Mouse (Mus musculus) heart, embryonic 15.5 days (tissue): ENCODE data around the gene Vmo1. TPM values are rescaled to one million over a fixed set of nuclear protein-coding genes. Genes with fewer than 3 reads are reported as not detected.
A peak's percentile ranks its signal among the peaks of the same experiment; 100 is the strongest.

Experiments used
- ATAC-seq: fragments of 200-750 bp; cut with Nextera tagmentation; replicated peaks from 2 replicates; pipeline ENCODE4 v1.8.0; 2017; ENCODE audit warnings: low read depth, moderate TSS enrichment; ENCODE audit not compliant: insufficient number of reproducible peaks, insufficient read depth, low FRiP score
- H3K27ac ChIP-seq: fragments of 300-500 bp; sonication (generic); 2 replicates; pipeline ENCODE4 v1.5.1; 2015; ENCODE audit warnings: mild to moderate bottlenecking, inconsistent platforms
- H3K27me3 ChIP-seq: fragments of 300-500 bp; sonication (generic); 2 replicates; pipeline ENCODE4 v1.6.1; 2015; ENCODE audit warnings: inconsistent platforms
- H3K36me3 ChIP-seq: fragments of 300-500 bp; sonication (generic); 2 replicates; pipeline ENCODE4 v1.6.1; 2015; ENCODE audit warnings: mild to moderate bottlenecking, inconsistent platforms
- H3K4me1 ChIP-seq: fragments of 300-500 bp; sonication (generic); replicated peaks from 2 replicates; pipeline ENCODE4 v1.6.1; 2015; ENCODE audit warnings: inconsistent platforms
- H3K4me2 ChIP-seq: fragments of 300-500 bp; sonication (generic); 2 replicates; pipeline ENCODE4 v1.6.1; 2015; ENCODE audit warnings: inconsistent platforms, mild to moderate bottlenecking, moderate library complexity
- H3K4me3 ChIP-seq: fragments of 300-500 bp; sonication (generic); 2 replicates; pipeline ENCODE4 v1.5.1; 2015; ENCODE audit warnings: mild to moderate bottlenecking, inconsistent platforms
- H3K9ac ChIP-seq: fragments of 300-500 bp; sonication (generic); 2 replicates; pipeline ENCODE4 v1.6.1; 2015; ENCODE audit warnings: mild to moderate bottlenecking, inconsistent platforms
- H3K9me3 ChIP-seq: fragments of 300-500 bp; sonication (generic); replicated peaks from 2 replicates; pipeline ENCODE4 v1.6.1; 2016; ENCODE audit warnings: inconsistent platforms
- WGBS: fragments of 180-500 bp; shearing (Covaris S2); methylation state at CpG from one replicate; pipeline ENCODE4 v1.1.7; 2015; ENCODE audit warnings: mixed read lengths; 5-methylcytosine and 5-hydroxymethylcytosine counted together
- polyA plus RNA-seq: library from polyadenylated mRNA; unstranded; fragments of >200 nt; fragmentation: Nextera tagmentation; extraction: Ambion mirVana; gene quantifications from 2 replicates; pipeline ENCODE4 v1.2.1, GENCODE M21; 2015

Gene Vmo1
- 0.19 and 0.37 TPM in 2 replicates for polyA plus RNA-seq

DNA sequence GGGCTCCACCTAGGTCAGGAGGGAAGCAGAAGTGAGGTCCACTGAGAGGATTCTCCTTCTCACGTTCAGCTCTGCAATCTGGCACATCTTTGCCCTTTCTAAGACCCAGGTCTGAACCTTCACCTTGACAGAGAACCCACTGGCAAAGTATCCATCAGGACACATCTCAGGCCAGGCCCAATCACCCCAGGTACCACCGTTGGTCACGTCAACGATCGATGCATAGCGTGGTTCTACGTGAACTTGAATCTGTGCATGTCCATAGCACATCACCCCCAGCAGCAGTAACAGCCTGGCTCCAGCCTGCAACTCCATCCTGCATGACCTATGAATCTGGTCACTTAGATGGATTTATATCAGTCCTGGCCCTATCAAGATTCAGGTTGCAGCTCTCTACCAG is at the start of gene Vmo1:
TSS of gene Vmo1 (minus strand) at position 329 of the 400 bp plus-strand sequence.
- Histone ChIP-seq H3K9ac (no peak within 1 kb of the TSS), H3K4me1 (peaks cover 8% of the 10 kb centered on the region; the same call in 1 of the 2 replicates), H3K4me3 (no peak within 1 kb of the TSS), H3K27me3 (peaks cover 11% of the 10 kb centered on the region), H3K27ac (no peak within 1 kb of the TSS), H3K4me2 (no peak within 1 kb of the TSS), H3K36me3 (no peaks in the 10 kb centered on the region), H3K9me3 (no peaks in the 10 kb centered on the region)
- no peak for ATAC-seq
- WGBS, result 85% methylated on average over 7 of the region's 7 CpGs

DNA sequence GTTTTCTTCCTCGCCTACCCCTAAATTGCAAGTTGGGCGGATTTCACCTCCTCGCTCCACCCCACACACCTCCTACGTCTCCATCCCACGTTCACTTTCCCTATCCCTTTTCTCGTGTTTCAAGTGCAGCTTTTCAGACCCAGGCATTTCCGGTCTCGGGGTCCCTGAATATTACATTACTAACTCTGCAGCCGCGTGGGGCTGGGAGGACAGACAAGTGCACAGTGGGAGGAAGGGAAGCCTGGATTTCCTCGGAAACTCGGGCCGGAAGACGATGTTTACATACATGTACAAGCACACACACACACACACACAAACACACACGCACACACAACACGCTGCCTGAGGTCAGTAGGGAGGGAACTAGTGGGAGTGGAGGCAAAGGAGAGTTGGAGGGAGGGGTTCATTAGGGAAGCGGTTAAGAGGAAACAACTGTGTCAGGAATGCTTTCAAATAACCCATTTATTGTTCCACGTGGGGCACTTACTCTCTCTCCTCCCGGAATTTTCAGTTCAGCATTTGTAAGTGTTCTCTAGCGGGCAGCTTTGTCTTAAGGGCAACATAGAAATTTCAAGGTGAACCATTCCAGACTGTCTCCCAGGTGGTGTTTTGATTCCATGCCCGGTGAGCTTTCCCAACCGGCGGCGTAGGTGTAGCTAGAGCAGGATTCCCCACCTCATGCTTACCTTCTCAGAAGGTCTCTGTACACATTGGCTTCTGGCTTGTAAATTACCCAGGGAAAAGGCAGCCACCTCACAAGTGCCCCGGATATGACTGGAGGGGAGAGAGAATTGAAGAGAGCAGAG is 49.3 kb upstream of the Vmo1 start:
- H3K4me2 ChIP-seq, result peak overlapping the region; percentile 91
- H3K27me3 ChIP-seq, result no peaks in the 10 kb centered on the region
- H3K9me3 ChIP-seq, result no peaks in the 10 kb centered on the region
- H3K4me3 ChIP-seq, result peak overlapping the region; percentile 98
- WGBS, result 2% methylated on average over 25 of the region's 25 CpGs
- no peaks in the 10 kb centered on the region for H3K36me3 ChIP-seq
- ATAC-seq, result no peak
- H3K27ac ChIP-seq, result peak overlapping the region; percentile 88
- peaks cover 34% of the 10 kb centered on the region for H3K4me1 ChIP-seq
- peak overlapping the region; percentile 95 for H3K9ac ChIP-seq

DNA sequence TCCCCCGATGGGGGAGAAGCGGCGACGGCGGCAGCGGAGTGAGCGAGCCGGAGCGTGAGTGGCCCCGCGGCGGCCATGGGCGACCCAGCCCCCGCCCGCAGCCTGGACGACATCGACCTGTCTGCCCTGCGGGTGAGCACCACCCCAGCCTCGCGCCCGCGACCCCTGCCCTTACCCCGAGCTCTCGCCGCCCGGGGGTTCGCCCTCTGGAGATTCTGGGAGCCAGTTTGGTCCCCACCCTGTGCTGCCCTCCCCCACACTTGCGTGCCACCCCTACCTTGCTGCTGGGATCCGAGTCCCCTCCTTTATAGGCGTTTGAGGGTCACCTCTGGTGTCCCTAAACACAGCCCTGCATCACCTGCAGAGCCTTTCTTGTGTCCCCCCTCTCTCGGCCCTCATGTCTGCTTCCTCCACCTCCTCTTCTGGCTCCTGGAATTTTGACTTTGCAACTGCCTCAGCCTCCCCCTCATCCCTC is 48.6 kb upstream of the Vmo1 start:
- Histone ChIP-seq H3K9ac (peak overlapping the region; percentile 95), H3K27ac (peak overlapping the region; percentile 88), H3K4me2 (peak overlapping the region; percentile 91), H3K4me1 (peaks cover 34% of the 10 kb centered on the region), H3K36me3 (no peaks in the 10 kb centered on the region), H3K27me3 (no peaks in the 10 kb centered on the region), H3K9me3 (no peaks in the 10 kb centered on the region), H3K4me3 (peak overlapping the region; percentile 98)
- WGBS, result 0% methylated on average over 27 of the region's 31 CpGs
- peak; percentile 11; the same call in 1 of the 2 replicates for ATAC-seq

DNA sequence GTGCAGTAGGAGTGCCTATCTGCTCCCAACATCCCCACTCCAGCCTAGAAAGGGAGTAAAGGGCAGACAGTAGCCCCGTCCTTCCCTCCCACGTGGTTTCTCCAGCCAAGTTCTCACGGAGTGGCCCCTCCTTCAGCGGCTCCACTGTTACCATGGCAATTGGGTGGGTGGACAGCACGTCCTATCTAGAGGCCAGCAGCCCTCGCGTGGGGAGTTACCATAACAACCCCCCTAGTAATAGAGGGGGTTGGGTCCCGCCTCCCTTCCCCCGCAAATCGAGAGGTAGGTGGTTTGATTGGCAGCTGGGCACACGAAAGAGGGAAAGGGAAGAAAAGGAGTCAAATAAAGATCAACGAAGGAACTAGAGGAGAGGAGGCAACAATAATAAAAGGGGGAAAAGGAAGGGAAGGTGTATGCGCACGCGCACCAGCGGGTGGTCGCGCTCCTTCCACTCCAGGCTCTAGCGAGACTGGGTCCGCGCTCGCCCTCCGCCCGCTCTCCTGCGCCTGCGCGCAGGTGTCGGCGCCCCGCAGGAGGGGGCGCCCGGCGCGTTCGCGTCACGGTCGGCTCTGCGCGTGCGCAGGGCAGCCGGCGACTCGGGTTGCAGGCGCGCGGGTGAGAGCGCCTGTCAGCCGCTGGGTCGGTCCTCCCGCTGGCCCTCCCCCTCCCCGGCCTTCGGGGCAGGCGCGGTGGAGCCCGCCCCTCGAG is 48.0 kb upstream of the Vmo1 start, which contains the start of gene Mink1:
TSS of gene Mink1 (plus strand) at position 595 of the 708 bp plus-strand sequence.
- peak within 1 kb of the TSS; percentile 88 for H3K27ac ChIP-seq
- peak within 1 kb of the TSS; percentile 95 for H3K9ac ChIP-seq
- H3K27me3 ChIP-seq, result no peaks in the 10 kb centered on the region
- H3K4me2 ChIP-seq, result peak within 1 kb of the TSS; percentile 91
- H3K36me3 ChIP-seq, result peaks cover 5% of the 10 kb centered on the region; the same call in 1 of the 2 replicates
- under 1% methylated on average over 54 of the region's 57 CpGs for WGBS
- ATAC-seq, result peak; percentile 89
- peaks cover 34% of the 10 kb centered on the region for H3K4me1 ChIP-seq
- H3K9me3 ChIP-seq, result no peaks in the 10 kb centered on the region
- H3K4me3 ChIP-seq, result peak within 1 kb of the TSS; percentile 98

DNA sequence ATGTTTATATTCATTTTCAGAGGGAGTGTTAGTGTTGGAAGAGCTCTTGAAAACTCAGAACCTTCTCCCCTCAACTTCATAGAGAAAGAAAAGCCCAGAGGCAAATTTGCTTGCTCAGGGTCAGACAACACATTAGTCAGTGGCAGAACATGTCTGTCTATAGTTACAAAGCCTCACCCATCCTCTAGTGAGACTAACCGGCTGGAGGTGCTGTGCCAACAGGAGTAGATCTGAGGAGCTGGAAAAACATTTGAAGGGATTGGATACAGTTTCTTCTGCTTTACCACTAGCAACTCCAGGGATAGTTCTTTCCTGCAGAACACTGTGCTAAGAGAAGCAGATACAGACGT is 47.5 kb upstream of the Vmo1 start:
- Histone ChIP-seq H3K4me1 (peaks cover 31% of the 10 kb centered on the region), H3K4me3 (peak overlapping the region; percentile 98), H3K4me2 (peak overlapping the region; percentile 91), H3K9ac (peak overlapping the region; percentile 95), H3K36me3 (peaks cover 10% of the 10 kb centered on the region; the same call in 1 of the 2 replicates), H3K27ac (peak overlapping the region; percentile 88), H3K27me3 (no peaks in the 10 kb centered on the region), H3K9me3 (no peaks in the 10 kb centered on the region)
- ATAC-seq, result no peak
- WGBS, result 1% methylated on average over 2 of the region's 2 CpGs

DNA sequence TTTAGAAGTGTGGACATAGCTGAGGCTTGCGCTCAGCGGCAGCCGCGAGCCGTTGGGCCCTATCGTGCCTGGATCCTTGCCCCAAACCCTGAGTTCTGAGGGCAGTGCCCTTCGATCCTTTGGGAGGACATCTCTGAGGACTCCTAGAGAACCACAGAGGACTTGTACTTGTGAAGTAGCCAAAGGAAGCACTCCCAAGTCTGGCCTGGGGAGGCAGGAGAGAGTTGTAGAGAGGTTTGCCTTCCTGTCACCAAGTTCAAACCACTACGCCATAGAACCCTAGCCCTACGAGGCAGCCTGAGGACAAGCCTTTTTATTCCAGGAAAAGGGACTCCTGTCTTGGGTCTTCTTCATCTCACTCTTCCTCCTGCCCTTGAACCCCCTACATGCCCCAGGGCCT is 43.1 kb upstream of the Vmo1 start:
- WGBS, result 93% methylated on average over 9 of the region's 9 CpGs
- no peak overlapping the region for H3K27ac ChIP-seq
- H3K27me3 ChIP-seq, result no peaks in the 10 kb centered on the region
- H3K36me3 ChIP-seq, result peaks cover 24% of the 10 kb centered on the region
- no peak overlapping the region for H3K4me3 ChIP-seq
- ATAC-seq, result no peak
- H3K9ac ChIP-seq, result no peak overlapping the region
- no peak overlapping the region for H3K4me2 ChIP-seq
- peaks cover 7% of the 10 kb centered on the region for H3K4me1 ChIP-seq
- no peaks in the 10 kb centered on the region for H3K9me3 ChIP-seq

DNA sequence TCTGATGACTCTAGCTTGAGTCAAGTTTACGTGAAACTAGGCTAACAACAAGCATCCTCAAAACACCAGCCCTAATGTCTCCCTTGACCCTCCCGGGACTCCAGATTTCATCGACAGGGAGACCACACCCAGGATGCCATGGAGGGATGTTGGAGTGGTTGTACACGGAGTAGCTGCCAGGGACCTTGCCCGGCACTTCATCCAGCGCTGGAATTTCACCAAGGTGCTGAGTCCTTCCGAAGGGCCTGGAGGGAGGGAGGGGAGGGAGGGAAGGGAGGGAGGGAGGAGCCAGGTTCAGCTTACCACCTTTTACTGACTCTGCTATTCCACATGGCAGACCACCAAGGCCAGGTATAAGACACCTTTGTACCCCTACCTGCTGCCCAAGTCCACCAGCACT is 39.5 kb upstream of the Vmo1 start:
- ATAC-seq, result no peak
- peaks cover 25% of the 10 kb centered on the region for H3K36me3 ChIP-seq

DNA sequence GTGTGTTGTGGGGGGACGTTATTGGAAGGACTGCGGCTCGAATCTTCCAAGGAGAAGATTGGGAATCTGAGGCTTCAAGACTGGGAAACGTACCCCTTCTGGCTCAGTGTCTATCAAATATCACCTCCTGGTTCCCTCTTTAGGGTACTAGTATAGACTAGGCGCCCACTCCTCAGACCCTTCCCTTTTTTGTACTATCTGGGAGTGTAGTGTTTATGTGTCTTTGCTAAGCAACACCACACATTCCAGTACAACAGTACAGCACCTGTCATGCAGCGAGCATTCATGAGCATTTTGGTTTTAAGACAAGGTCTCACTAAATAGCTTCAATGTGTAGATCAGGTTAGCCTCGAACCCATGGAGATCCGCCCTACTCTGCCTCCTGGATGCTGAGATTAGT is 37.1 kb upstream of the Vmo1 start:
- no peak for ATAC-seq
- Histone ChIP-seq H3K9ac (no peak overlapping the region), H3K4me1 (no peaks in the 10 kb centered on the region), H3K36me3 (peaks cover 18% of the 10 kb centered on the region), H3K4me3 (no peak overlapping the region), H3K27me3 (no peaks in the 10 kb centered on the region), H3K9me3 (no peaks in the 10 kb centered on the region), H3K27ac (no peak overlapping the region), H3K4me2 (no peak overlapping the region)
- WGBS, result 81% methylated on average over 8 of the region's 8 CpGs

More for the DNA sequence above, 39.5 kb upstream of the Vmo1 start:
- H3K4me2 ChIP-seq, result no peak overlapping the region
- H3K4me3 ChIP-seq, result no peak overlapping the region
- H3K9me3 ChIP-seq, result no peaks in the 10 kb centered on the region
- 48% methylated on average over 7 of the region's 7 CpGs for WGBS
- H3K27me3 ChIP-seq, result no peaks in the 10 kb centered on the region
- no peak overlapping the region for H3K27ac ChIP-seq
- no peaks in the 10 kb centered on the region for H3K4me1 ChIP-seq
- no peak overlapping the region for H3K9ac ChIP-seq

DNA sequence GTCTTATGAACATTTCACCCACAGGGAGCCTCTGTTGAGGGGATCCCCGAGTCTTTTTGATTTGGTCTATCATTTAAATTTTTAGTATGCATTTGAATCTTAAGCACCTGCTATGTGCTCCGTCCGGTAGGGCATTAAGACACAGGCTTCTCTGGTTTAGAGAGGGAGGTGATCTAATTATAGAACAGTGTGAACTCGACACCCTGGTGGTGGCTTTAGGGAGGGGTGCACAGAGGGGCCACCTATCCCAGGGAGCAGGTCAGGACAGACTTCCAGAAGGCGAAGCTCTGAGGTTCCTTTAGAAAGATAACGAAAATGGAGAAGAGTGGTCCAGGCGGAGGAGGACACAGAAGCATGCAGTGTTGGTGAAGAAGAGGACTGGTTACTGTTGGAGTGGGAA is 30.1 kb upstream of the Vmo1 start:
- H3K36me3 ChIP-seq, result peaks cover 5% of the 10 kb centered on the region; the same call in 1 of the 2 replicates
- no peak for ATAC-seq
- WGBS, result 35% methylated on average over 7 of the region's 7 CpGs
- peak overlapping the region; percentile 36 for H3K4me2 ChIP-seq
- H3K4me3 ChIP-seq, result peak overlapping the region; percentile 10; the same call in 1 of the 2 replicates
- 0 out of 2 replicates have a peak overlapping the region, but pooled peaks have one; percentile 53 for H3K27ac ChIP-seq
- no peaks in the 10 kb centered on the region for H3K9me3 ChIP-seq
- H3K9ac ChIP-seq, result no peak overlapping the region
- no peaks in the 10 kb centered on the region for H3K27me3 ChIP-seq
- H3K4me1 ChIP-seq, result peaks cover 22% of the 10 kb centered on the region

DNA sequence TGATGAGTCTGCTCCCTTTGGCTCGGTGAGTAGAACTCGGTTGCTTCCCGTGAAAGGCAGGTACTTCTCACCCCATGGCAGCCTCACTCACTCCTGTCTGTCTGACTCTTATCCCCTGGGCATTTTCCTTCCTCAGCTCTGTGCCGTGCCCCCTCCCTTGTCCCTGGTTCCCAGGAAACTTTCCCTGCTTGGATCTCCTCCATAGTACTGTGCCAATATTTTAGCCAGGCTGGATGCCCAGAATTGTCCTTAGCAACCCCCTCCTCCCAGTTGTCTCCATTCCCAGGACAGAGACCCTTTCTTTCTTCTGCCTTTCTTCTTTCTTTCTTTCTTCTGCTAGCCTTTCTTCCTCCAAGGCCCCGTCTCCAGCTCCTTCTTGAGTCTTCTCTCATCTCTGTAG is 27.0 kb upstream of the Vmo1 start:
- Histone ChIP-seq H3K4me1 (peaks cover 25% of the 10 kb centered on the region), H3K36me3 (no peaks in the 10 kb centered on the region; the same call in 1 of the 2 replicates), H3K9me3 (no peaks in the 10 kb centered on the region), H3K27me3 (no peaks in the 10 kb centered on the region), H3K9ac (no peak overlapping the region), H3K4me3 (peak overlapping the region; percentile 83), H3K4me2 (peak overlapping the region; percentile 83), H3K27ac (no peak overlapping the region)
- ATAC-seq, result no peak
- 62% methylated on average over 5 of the region's 5 CpGs for WGBS

DNA sequence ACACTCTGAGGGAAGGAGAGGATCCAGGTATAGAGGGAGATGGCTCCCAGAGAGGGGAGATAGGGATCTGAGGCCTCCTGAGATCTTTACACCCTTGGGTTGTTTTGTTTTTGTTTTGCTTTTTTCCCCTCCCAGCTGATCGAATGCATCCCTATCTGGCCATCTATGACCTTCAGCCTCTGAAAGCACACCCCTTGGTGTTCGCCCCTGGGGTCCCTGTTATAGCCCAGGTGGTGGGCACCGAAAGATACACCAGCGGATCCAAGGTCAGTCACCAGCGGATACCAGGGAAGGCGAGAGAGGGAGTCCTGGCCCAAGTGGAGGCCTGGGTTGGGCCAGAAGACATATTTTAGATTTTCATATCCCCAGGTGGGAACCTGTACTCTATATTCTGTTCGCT is 26.5 kb upstream of the Vmo1 start:
- Histone ChIP-seq H3K4me2 (peak overlapping the region; percentile 83), H3K9ac (peak overlapping the region; percentile 77), H3K9me3 (no peaks in the 10 kb centered on the region), H3K36me3 (no peaks in the 10 kb centered on the region), H3K27me3 (no peaks in the 10 kb centered on the region), H3K27ac (peak overlapping the region; percentile 83; the same call in 1 of the 2 replicates), H3K4me1 (peaks cover 25% of the 10 kb centered on the region), H3K4me3 (peak overlapping the region; percentile 83)
- 92% methylated on average over 7 of the region's 7 CpGs for WGBS
- ATAC-seq, result no peak
